Mouse (Mus musculus) intestine, embryonic 16.5 days (tissue): Measurements from ENCODE around the gene Ttll3. TPM values are rescaled to one million over a fixed set of nuclear protein-coding genes. Genes with fewer than 3 reads are reported as not detected.

Source experiments
- ATAC-seq: fragments of 200-750 bp; cut with Nextera tagmentation; 2 replicates; pipeline ENCODE4 v1.8.0; 2017; ENCODE audit warnings: moderate TSS enrichment, moderate library complexity
- H3K27ac ChIP-seq: fragments of 300-500 bp; sonication (generic); 2 replicates; pipeline ENCODE4 v1.5.1; 2014; ENCODE audit warnings: mild to moderate bottlenecking, low read length
- H3K27me3 ChIP-seq: fragments of 300-500 bp; sonication (generic); replicated peaks from 2 replicates; pipeline ENCODE4 v1.6.1; 2014; ENCODE audit warnings: low read length, control low read depth, mixed read lengths; ENCODE audit not compliant: control insufficient read depth, insufficient read depth
- H3K36me3 ChIP-seq: fragments of 300-500 bp; sonication (generic); 2 replicates; pipeline ENCODE4 v1.6.1; 2014; ENCODE audit warnings: low read length, control low read depth; ENCODE audit not compliant: control insufficient read depth, insufficient read depth
- H3K4me1 ChIP-seq: fragments of 300-500 bp; sonication (generic); 2 replicates; pipeline ENCODE4 v1.6.1; 2014; ENCODE audit warnings: low read length, control low read depth, mixed read lengths; ENCODE audit not compliant: control insufficient read depth, insufficient read depth
- H3K4me2 ChIP-seq: fragments of 300-500 bp; sonication (generic); 2 replicates; pipeline ENCODE4 v1.6.1; 2014; ENCODE audit warnings: low read depth, low read length, control low read depth
- H3K4me3 ChIP-seq: fragments of 300-500 bp; sonication (generic); 2 replicates; pipeline ENCODE4 v1.5.1; 2014; ENCODE audit warnings: mild to moderate bottlenecking, low read length
- H3K9ac ChIP-seq: fragments of 300-500 bp; sonication (generic); 2 replicates; pipeline ENCODE4 v1.6.1; 2014; ENCODE audit warnings: low read depth, low read length
- H3K9me3 ChIP-seq: fragments of 300-500 bp; sonication (generic); 2 replicates; pipeline ENCODE4 v1.6.1; 2016; ENCODE audit warnings: low read length, control low read depth; ENCODE audit not compliant: control insufficient read depth
- WGBS: fragments of 180-500 bp; shearing (Covaris S2); extraction: QIAGEN DNeasy Blood & Tissue Kit; methylation state at CpG from one replicate; pipeline ENCODE4 v1.1.7; 2014; 5-methylcytosine and 5-hydroxymethylcytosine counted together
- polyA plus RNA-seq: library from polyadenylated mRNA; unstranded; fragments of >200 nt; fragmentation: Nextera tagmentation; extraction: Ambion mirVana; gene quantifications from 2 replicates; pipeline ENCODE4 v1.2.1, GENCODE M21; 2015

Ttll3 gene
- polyA plus RNA-seq, 1 experiment from 2014 or later: 3.0 TPM

DNA sequence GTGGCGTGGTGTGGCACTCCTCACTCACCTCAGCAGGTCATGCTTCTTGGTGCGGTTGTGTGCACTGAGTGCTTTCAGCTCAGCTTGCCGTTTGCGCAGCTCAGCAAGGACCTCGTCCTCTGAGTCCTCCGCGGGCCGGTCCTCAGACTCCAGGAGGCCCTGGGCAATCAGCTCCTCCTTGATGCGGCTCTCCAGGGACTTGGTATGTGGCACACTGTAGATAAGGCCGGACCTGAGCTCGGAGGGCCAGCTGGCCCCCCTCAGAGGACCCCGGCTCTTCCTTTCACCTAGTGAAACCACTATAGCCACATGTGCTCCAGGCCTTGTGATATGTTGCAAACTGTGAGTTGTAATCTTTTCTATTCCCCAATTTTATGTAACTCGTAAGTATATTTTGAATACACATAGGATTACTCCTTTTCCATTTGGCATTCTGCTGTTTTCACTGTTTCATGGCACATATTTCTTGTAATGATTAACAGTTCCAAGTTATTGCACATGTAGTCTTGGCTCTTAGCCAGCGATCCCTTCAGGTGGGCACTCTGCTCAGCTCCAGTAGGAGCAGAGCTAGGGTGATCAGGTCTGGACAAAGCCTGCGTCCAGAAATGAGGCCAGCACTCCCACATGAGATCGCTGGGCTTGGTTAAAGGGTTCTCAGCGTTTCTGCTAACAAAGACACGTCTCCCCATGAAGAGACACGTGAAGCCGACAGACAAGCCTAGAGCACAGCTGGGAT, 18.7 kb upstream of the Ttll3 start:
- Histone ChIP-seq H3K27me3 (no peaks in the 10 kb centered on the region), H3K9ac (no peak overlapping the region), H3K4me1 (peaks cover 4% of the 10 kb centered on the region; the same call in 1 of the 2 replicates), H3K4me3 (no peak overlapping the region), H3K9me3 (no peaks in the 10 kb centered on the region), H3K27ac (peak overlapping the region; percentile 27), H3K36me3 (peaks cover 13% of the 10 kb centered on the region), H3K4me2 (no peak overlapping the region)
- ATAC-seq: peak; percentile 84
- WGBS: 73% methylated on average over 20 of the region's 20 CpGs

DNA sequence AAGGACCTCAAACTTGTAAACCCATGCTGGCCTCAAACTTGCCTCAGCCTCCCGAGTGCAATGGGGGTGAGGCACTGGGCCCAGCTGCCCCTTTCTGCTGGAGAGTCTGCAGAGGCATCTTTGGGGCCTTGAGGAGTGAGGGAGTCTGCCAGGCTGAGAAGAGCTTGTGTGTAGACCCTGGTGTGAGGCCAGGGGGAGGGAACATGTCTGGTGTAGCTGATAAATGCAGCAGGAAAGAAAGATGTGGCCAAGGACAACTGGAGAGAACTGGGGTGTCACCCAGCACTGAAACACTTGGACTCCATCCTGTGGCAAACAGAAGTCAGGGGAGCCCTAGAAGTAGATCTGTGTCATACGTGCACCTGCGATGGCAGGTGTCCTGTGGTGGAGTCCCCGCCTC, 15.6 kb upstream of the Ttll3 start:
- ATAC-seq: no peak

DNA sequence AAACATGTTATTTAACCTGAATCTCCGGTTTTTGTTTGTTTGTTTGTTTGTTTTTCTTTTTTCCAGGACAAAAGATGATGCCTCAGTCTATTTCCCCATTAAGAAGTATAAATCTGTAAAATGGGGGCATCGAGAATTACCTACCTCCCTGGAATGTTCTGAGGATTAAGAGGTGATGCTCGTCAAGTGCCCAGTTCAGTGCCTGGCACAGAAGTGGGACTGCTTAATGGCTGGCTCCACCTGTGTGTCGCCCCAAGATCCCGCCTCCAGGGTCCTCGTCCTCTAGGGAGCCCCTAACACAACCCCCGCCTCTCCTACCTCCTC, 11.9 kb upstream of the Ttll3 start:
- H3K4me1 ChIP-seq: peaks cover 16% of the 10 kb centered on the region
- ATAC-seq: no peak
- peak overlapping the region; percentile 70 for H3K4me2 ChIP-seq
- H3K9me3 ChIP-seq: no peaks in the 10 kb centered on the region
- H3K27me3 ChIP-seq: no peaks in the 10 kb centered on the region
- peak overlapping the region; percentile 97 for H3K9ac ChIP-seq
- peaks cover 6% of the 10 kb centered on the region for H3K36me3 ChIP-seq
- H3K4me3 ChIP-seq: peak overlapping the region; percentile 96
- H3K27ac ChIP-seq: peak overlapping the region; percentile 97
- WGBS: 7% methylated on average over 7 of the region's 7 CpGs

More for the DNA sequence above, 15.6 kb upstream of the Ttll3 start:
- Histone ChIP-seq H3K9me3 (no peaks in the 10 kb centered on the region), H3K27me3 (no peaks in the 10 kb centered on the region), H3K27ac (no peak overlapping the region), H3K4me2 (no peak overlapping the region), H3K4me3 (no peak overlapping the region), H3K36me3 (peaks cover 6% of the 10 kb centered on the region; the same call in 1 of the 2 replicates), H3K9ac (no peak overlapping the region), H3K4me1 (peaks cover 6% of the 10 kb centered on the region; the same call in 1 of the 2 replicates)
- 84% methylated on average over 4 of the region's 4 CpGs for WGBS

DNA sequence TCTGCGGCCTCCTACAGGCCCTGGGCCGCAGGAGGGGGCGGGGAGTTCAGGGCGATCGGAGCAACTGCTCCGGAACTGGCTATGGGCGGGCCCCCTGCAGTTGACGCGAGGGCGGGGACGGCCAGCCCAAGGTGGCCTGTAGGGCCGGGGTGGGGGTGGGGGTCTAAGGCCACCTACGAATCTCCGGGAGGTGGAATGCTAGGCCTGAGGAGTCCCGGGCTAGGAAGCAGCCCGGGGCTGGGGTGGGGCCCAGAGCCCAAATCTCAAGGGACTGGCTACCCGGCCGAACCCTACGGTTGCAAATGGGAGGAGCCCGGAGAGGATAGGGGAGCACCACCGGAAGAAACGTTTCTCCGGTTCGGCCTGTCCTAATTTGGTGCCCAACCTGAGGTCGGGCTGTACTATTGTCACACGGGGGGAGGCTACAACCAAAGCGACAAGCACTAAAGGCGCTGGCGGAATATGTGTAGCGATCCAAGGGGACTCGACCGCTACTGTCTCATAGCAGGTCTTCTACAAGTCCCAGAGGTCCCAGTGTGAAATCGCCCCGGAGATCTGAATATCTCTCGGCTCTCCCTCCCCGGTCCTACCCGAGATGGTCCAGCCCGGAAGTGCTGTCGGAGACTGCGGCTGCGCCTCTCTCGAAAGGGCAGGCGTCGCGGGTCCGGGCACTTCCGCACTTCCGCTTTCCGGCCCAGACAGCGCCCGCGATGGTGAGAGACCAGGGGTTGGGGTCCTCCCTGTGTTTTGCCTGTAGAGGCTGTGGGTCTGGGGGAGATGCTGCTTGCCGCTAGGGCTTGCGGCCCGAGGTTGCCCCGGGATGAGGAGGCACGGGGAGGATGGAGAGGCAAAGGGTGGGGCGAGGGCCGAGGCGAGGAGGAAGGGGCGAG, 11.3 kb upstream of the Ttll3 start, which contains the start of the genes Tada3 and Arpc4:
Gene Tada3 (minus strand): TSS at position 388 of the 890 bp plus-strand sequence.
Gene Arpc4 (plus strand): TSS at position 620 of the 890 bp plus-strand sequence.
- no peaks in the 10 kb centered on the region for H3K27me3 ChIP-seq
- H3K4me3 ChIP-seq: peak within 1 kb of the TSS; percentile 96
- under 1% methylated on average over 61 of the region's 61 CpGs for WGBS
- peaks cover 16% of the 10 kb centered on the region for H3K4me1 ChIP-seq
- no peaks in the 10 kb centered on the region for H3K9me3 ChIP-seq
- peak within 1 kb of the TSS; percentile 97 for H3K27ac ChIP-seq
- ATAC-seq: peak; percentile 96
- peak within 1 kb of the TSS; percentile 81 for H3K4me2 ChIP-seq
- H3K36me3 ChIP-seq: peaks cover 8% of the 10 kb centered on the region
- peak within 1 kb of the TSS; percentile 97 for H3K9ac ChIP-seq

DNA sequence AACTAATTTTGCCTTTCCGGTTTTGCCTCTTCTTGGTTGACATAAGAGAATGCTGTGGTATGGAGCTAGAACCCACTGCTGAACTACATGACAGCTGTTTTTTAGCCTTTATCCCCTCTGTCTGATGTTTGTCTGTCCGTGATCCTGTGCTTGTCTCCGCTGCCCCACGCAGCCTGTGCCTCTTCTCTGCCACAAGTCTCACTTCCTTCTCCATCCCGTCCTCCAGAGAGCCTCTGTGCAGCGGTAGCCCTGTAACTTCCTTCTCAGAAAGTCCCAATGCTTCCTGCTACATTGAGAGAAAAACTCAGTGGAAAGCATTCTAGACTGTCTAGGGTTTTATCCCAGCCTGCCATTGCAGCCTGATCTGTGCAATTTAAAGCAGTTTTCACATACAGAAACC, 9.8 kb upstream of the Ttll3 start:
- Histone ChIP-seq H3K4me1 (peaks cover 16% of the 10 kb centered on the region), H3K9ac (peak overlapping the region; percentile 97), H3K9me3 (no peaks in the 10 kb centered on the region), H3K36me3 (peaks cover 15% of the 10 kb centered on the region), H3K27ac (peak overlapping the region; percentile 25; the same call in 1 of the 2 replicates), H3K4me3 (peak overlapping the region; percentile 96), H3K4me2 (peak overlapping the region; percentile 81), H3K27me3 (no peaks in the 10 kb centered on the region)
- 71% methylated on average over 6 of the region's 6 CpGs for WGBS
- no peak for ATAC-seq

DNA sequence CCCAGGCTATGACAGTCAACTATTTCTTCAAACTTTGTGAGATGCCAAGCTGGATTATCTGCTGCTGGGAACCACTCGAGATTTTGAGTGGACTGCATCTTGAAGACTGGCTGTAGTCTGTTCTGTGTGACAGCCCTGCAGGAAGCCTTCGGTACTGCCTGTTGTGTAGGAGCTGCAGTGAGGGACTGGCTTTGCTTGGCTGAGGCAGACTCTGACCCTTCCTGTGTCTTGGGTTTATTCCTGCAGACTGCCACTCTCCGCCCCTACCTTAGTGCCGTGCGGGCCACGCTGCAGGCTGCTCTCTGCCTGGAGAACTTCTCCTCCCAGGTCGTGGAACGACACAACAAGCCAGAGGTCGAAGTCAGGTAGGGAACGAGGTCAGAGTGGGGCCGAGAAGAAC, 8.6 kb upstream of the Ttll3 start:
- Histone ChIP-seq H3K9me3 (no peaks in the 10 kb centered on the region), H3K36me3 (peaks cover 23% of the 10 kb centered on the region), H3K9ac (no peak overlapping the region), H3K27ac (no peak overlapping the region), H3K4me2 (no peak overlapping the region), H3K27me3 (no peaks in the 10 kb centered on the region), H3K4me3 (no peak overlapping the region), H3K4me1 (peaks cover 16% of the 10 kb centered on the region)
- no peak for ATAC-seq
- WGBS: 91% methylated on average over 11 of the region's 11 CpGs

DNA sequence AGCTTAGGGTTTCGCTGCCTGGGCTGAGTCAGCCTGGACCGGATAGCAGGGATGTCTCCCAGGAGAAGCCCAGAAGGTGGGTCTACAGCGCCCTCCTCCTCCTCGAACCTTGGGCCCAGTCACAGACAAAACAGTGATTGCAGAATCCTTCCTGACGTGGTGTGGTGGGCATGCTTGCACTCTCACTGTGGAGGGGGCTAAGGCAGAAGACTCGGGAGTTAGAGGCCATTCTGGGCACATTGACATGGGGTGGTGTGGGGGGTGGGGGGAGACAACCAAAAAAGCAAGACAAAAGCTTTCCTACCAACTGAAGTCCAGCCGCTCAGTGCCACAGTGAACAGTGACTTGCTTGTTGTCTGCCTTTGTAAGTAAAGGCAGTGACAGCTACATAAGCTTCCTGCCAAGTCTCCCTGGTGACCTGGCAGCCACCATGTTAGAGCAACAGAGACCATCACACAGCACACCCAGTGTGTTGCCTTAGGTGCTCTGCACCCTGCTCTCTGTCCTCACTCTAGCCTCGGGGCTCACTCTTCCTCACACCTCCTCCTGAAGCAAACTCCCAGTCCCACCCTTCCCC, 4.6 kb upstream of the Ttll3 start:
- no peak for ATAC-seq
- H3K27ac ChIP-seq: no peak overlapping the region
- peaks cover 6% of the 10 kb centered on the region for H3K4me1 ChIP-seq
- H3K9ac ChIP-seq: no peak overlapping the region
- H3K4me3 ChIP-seq: no peak overlapping the region
- WGBS: 91% methylated on average over 8 of the region's 8 CpGs
- H3K9me3 ChIP-seq: no peaks in the 10 kb centered on the region
- peaks cover 40% of the 10 kb centered on the region for H3K36me3 ChIP-seq
- no peak overlapping the region for H3K4me2 ChIP-seq
- H3K27me3 ChIP-seq: no peaks in the 10 kb centered on the region

DNA sequence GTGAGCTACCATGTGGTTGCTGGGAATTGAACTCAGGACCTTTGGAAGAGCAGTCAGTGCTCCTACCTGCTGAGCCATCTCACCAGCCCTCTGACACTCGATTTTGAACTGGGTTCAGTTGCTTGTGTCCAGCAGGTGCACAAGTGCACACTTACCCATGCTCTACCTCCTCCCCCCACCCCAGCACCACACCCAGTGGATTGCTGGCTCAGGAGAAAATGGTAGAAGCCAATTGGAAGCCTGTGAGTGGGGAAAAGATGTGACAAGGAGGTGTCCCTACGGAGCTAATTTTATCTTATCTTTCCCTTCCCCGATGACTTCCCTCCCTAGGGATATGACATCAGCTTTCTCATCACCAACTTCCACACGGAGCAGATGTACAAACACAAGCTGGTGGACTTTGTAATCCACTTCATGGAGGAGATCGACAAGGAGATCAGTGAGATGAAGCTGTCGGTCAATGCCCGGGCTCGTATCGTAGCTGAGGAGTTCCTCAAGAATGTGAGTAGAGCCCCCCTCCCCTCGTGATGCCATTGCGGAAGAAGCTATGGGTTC, 3.8 kb upstream of the Ttll3 start:
- Histone ChIP-seq H3K9ac (no peak overlapping the region), H3K4me1 (peaks cover 5% of the 10 kb centered on the region; the same call in 1 of the 2 replicates), H3K27ac (peak overlapping the region; percentile 46; the same call in 1 of the 2 replicates), H3K27me3 (no peaks in the 10 kb centered on the region), H3K4me2 (no peak overlapping the region), H3K4me3 (no peak overlapping the region), H3K9me3 (no peaks in the 10 kb centered on the region), H3K36me3 (peaks cover 40% of the 10 kb centered on the region)
- no peak for ATAC-seq
- 59% methylated on average over 11 of the region's 11 CpGs for WGBS

DNA sequence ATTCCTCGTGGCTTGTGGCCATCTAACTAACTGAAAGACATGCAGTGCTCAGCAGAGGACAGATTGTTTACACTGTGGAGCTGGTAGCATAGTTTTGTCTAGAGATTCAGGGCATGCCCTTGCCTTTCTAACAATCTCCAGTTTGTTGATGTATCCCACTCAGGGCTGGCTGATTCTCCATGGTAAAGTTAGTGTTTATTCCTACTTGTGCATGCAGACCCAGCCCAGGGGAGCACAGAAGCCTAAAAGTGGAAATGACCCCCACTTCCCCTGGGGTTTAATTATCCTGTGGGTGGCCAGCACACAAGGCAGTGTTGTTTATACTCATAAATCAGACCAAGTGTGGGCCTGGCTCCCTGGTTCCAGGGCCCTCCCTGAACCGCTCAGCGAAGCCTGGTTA, 3.0 kb upstream of the Ttll3 start:
- no peaks in the 10 kb centered on the region for H3K27me3 ChIP-seq
- H3K9ac ChIP-seq: no peak overlapping the region
- H3K4me3 ChIP-seq: no peak overlapping the region
- 48% methylated on average over 3 of the region's 3 CpGs for WGBS
- peaks cover 8% of the 10 kb centered on the region; the same call in 1 of the 2 replicates for H3K4me1 ChIP-seq
- H3K4me2 ChIP-seq: no peak overlapping the region
- peak; percentile 18; the same call in 1 of the 2 replicates for ATAC-seq
- peak overlapping the region; percentile 46; the same call in 1 of the 2 replicates for H3K27ac ChIP-seq
- no peaks in the 10 kb centered on the region for H3K9me3 ChIP-seq
- peaks cover 36% of the 10 kb centered on the region for H3K36me3 ChIP-seq
